Comparison of ENCODE assay signal across 23 mouse cellular contexts in genomic region chr11:12399903-12400302, GRCm38 (mm10).
"Had no signal": no experiment of that assay in that cellular context is flagged by ENCODE, and none has a peak within 500 bp of the region (broad histone marks: within the 10 kb centered on the region; RNA-seq: fewer than 3 reads in every experiment).

No protein-coding gene starts in this region.

- H3K4me3 ChIP-seq: heart, embryonic 13.5 days; heart, embryonic 15.5 days; hindbrain, embryonic 13.5 days; hindbrain, embryonic 15.5 days; intestine, embryonic 15.5 days; kidney, embryonic 15.5 days; limb, embryonic 13.5 days; limb, embryonic 15.5 days; liver, embryonic 12.5 days had no signal

- H3K36me3 ChIP-seq: heart, embryonic 13.5 days; heart, embryonic 15.5 days; hindbrain, embryonic 13.5 days; hindbrain, embryonic 15.5 days; intestine, embryonic 15.5 days; kidney, embryonic 15.5 days; limb, embryonic 13.5 days; limb, embryonic 15.5 days; liver, embryonic 12.5 days had no signal

- H3K9ac ChIP-seq: heart, embryonic 13.5 days; heart, embryonic 15.5 days; hindbrain, embryonic 13.5 days; hindbrain, embryonic 15.5 days; intestine, embryonic 15.5 days; kidney, embryonic 15.5 days; limb, embryonic 13.5 days; limb, embryonic 15.5 days; liver, embryonic 12.5 days; liver, embryonic 14.5 days had no signal

- H3K27ac ChIP-seq: heart, embryonic 13.5 days; heart, embryonic 15.5 days; hindbrain, embryonic 13.5 days; hindbrain, embryonic 15.5 days; intestine, embryonic 15.5 days; kidney, embryonic 15.5 days; kidney, postnatal 0 days; limb, embryonic 13.5 days; limb, embryonic 15.5 days; liver, embryonic 12.5 days; liver, embryonic 14.5 days had no signal

- DNase-seq: gastrocnemius, postnatal 14 days; gastrocnemius, postnatal 36 days; heart, adult 18-20 months; heart, postnatal 14 days; heart, postnatal 36 days; kidney, adult 2 months; kidney, adult 9 months; kidney, postnatal 14 days; kidney, postnatal 36 days; layer of hippocampus, adult 9-11 months; layer of hippocampus, postnatal 36 days; left cerebral cortex, postnatal 4 days had no signal

- H3K27me3 ChIP-seq: heart, embryonic 13.5 days; heart, embryonic 15.5 days; hindbrain, embryonic 13.5 days; hindbrain, embryonic 15.5 days; intestine, embryonic 15.5 days; kidney, embryonic 15.5 days; limb, embryonic 13.5 days; limb, embryonic 15.5 days; liver, embryonic 12.5 days had no signal

- H3K4me1 ChIP-seq: hindbrain, embryonic 13.5 days; hindbrain, embryonic 15.5 days; intestine, embryonic 15.5 days; kidney, embryonic 15.5 days; limb, embryonic 15.5 days; liver, embryonic 12.5 days had no signal
